Mouse (Mus musculus) gastrocnemius, adult 18-20 months (tissue): ENCODE results near the gene Skor1. TPM values are rescaled to one million over a fixed set of nuclear protein-coding genes. Genes with fewer than 3 reads are reported as not detected.

Source experiments
- DNase-seq: peaks from one replicate; pipeline ENCODE4 v3.0.0; 2021; ENCODE audit warnings: low spot score
- total RNA-seq, 2 experiments: library from RNA; stranded (reverse); gene quantifications; 2 replicates each; pipeline ENCODE4 v1.2.3; 2021

Gene Skor1
- total RNA-seq, 2 experiments from 2014 or later = 0.05 to 0.11 TPM

DNA sequence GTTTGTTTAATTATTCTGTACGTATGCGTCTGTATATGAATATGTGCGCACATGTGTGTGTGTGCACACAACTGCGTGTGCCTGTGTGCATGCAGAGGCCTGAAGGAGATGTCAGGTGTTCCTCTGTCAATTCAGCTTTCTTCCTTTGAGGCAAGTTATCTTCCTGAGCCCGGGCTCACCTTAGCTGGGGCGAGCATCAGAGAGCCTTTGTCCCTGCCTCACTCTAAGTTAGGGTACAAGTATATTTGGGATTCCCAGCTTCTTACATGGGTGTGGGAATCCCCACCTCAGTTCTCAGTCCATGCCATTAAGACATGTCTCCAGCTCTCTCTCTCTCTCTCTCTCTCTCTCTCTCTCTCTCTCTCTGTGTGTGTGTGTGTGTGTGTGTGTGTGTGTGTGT, 56.2 kb downstream of the Skor1 start:
- no peak for DNase-seq

- DNase-seq = peak; percentile 78
Observed at GRCm38 (mm10) chr9:63091971-63092528, 56.7 kb downstream of the Skor1 start.

- DNase-seq = peak; percentile 44
Observed at GRCm38 (mm10) chr9:63091101-63091921, 57.5 kb downstream of the Skor1 start.

GRCm38 (mm10) chr9:63089141-63089540, 59.6 kb downstream of the Skor1 start:
- DNase-seq = no peak

Other genes with a start within 250 kb of the Skor1 start
- 10 to 100 TPM; 19.6 to 21.3 TPM for gene Pias1, start 161.0 kb downstream of the Skor1 start, total RNA-seq
- gene Map2k5, start 228.9 kb upstream of the Skor1 start, total RNA-seq = 10 to 100 TPM; 14.1 to 15.5 TPM